Mouse (Mus musculus) E14TG2a.4 (cell line): ENCODE measurements at regions not wholly inside any gene's neighbourhood (a gene's known extent, or its start where the extent isn't known, plus 50 kb on each side); places are given as distances from the start of the nearest gene placed in this dataset.

ENCODE experiments used
- H3K27me3 ChIP-seq: 2 replicates; pipeline ENCODE4 v1.6.1; 2014; ENCODE audit warnings: low read length, control low read depth; ENCODE audit not compliant: insufficient read depth
- H3K36me3 ChIP-seq: 2 replicates; pipeline ENCODE4 v1.6.1; 2014; ENCODE audit warnings: low read length, control low read depth; ENCODE audit not compliant: insufficient read depth
- H3K4me1 ChIP-seq: replicated peaks from 2 replicates; pipeline ENCODE4 v1.6.1; 2014; ENCODE audit warnings: low read depth, low read length, control low read depth
- H3K4me3 ChIP-seq: replicated peaks from 2 replicates; pipeline ENCODE4 v1.5.1; 2014; ENCODE audit warnings: mild to moderate bottlenecking, low read length
- H3K9me3 ChIP-seq: 2 replicates; pipeline ENCODE4 v1.6.1; 2014; ENCODE audit warnings: low read length, control low read depth
- CTCF ChIP-seq: conservative IDR thresholded peaks from 2 replicates; pipeline ENCODE4 v1.5.1; 2014; ENCODE audit warnings: low read length
- NANOG ChIP-seq: IDR thresholded peaks from 2 replicates; pipeline ENCODE4 v1.6.1; 2014; ENCODE audit warnings: borderline replicate concordance, low read length, mixed read lengths
- POU5F1 ChIP-seq: IDR thresholded peaks from 2 replicates; pipeline ENCODE4 v1.6.1; 2014; ENCODE audit warnings: low read length, borderline replicate concordance

GRCm38 (mm10) chr13:53996867-53997266 is 58.6 kb downstream of the Drd1 start:
- Histone ChIP-seq H3K27me3 (no peaks in the 10 kb centered on the region), H3K36me3 (no peaks in the 10 kb centered on the region), H3K4me1 (no peaks in the 10 kb centered on the region), H3K4me3 (no peak overlapping the region), H3K9me3 (no peaks in the 10 kb centered on the region)
- TF ChIP-seq NANOG (no peak), POU5F1 (no peak), CTCF (no peak)

GRCm38 (mm10) chr13:53992863-53993451 is 62.5 kb downstream of the Drd1 start:
- H3K4me1 ChIP-seq = no peaks in the 10 kb centered on the region
- TF ChIP-seq NANOG = no peak
- no peak for TF ChIP-seq POU5F1
- H3K4me3 ChIP-seq = no peak overlapping the region

GRCm38 (mm10) chr13:53979226-53979625 is 76.3 kb downstream of the Drd1 start:
- no peaks in the 10 kb centered on the region for H3K9me3 ChIP-seq
- H3K27me3 ChIP-seq = no peaks in the 10 kb centered on the region
- H3K36me3 ChIP-seq = no peaks in the 10 kb centered on the region
- H3K4me1 ChIP-seq = no peaks in the 10 kb centered on the region
- TF ChIP-seq CTCF (no peak), POU5F1 (no peak), NANOG (no peak)
- H3K4me3 ChIP-seq = no peak overlapping the region

More at GRCm38 (mm10) chr13:53992863-53993451, 62.5 kb downstream of the Drd1 start:
- Histone ChIP-seq H3K36me3 (no peaks in the 10 kb centered on the region), H3K27me3 (no peaks in the 10 kb centered on the region), H3K9me3 (no peaks in the 10 kb centered on the region)

GRCm38 (mm10) chr13:53969421-53969820 is 86.1 kb downstream of the Drd1 start:
- no peak overlapping the region for H3K4me3 ChIP-seq
- peaks cover 83% of the 10 kb centered on the region for H3K9me3 ChIP-seq
- H3K27me3 ChIP-seq = no peaks in the 10 kb centered on the region
- TF ChIP-seq CTCF = no peak
- TF ChIP-seq POU5F1 = no peak
- TF ChIP-seq NANOG = no peak
- H3K36me3 ChIP-seq = no peaks in the 10 kb centered on the region
- no peaks in the 10 kb centered on the region for H3K4me1 ChIP-seq

GRCm38 (mm10) chr13:53956167-53956566 is 99.3 kb downstream of the Drd1 start:
- Histone ChIP-seq H3K36me3 (no peaks in the 10 kb centered on the region), H3K9me3 (no peaks in the 10 kb centered on the region), H3K4me3 (no peak overlapping the region), H3K27me3 (no peaks in the 10 kb centered on the region), H3K4me1 (no peaks in the 10 kb centered on the region)
- TF ChIP-seq CTCF = no peak

- Histone ChIP-seq H3K4me3 (no peak overlapping the region), H3K27me3 (no peaks in the 10 kb centered on the region), H3K4me1 (no peaks in the 10 kb centered on the region), H3K9me3 (peaks cover 5% of the 10 kb centered on the region; the same call in 1 of the 2 replicates), H3K36me3 (no peaks in the 10 kb centered on the region)
- TF ChIP-seq POU5F1 (no peak), NANOG (no peak), CTCF (no peak)
Observed at GRCm38 (mm10) chr13:53948056-53948455, 107.4 kb downstream of the Drd1 start.

- no peaks in the 10 kb centered on the region for H3K4me1 ChIP-seq
- no peak overlapping the region for H3K4me3 ChIP-seq
- no peaks in the 10 kb centered on the region for H3K36me3 ChIP-seq
- TF ChIP-seq POU5F1 (no peak), NANOG (no peak), CTCF (no peak)
- H3K27me3 ChIP-seq = no peaks in the 10 kb centered on the region
- H3K9me3 ChIP-seq = peaks cover 5% of the 10 kb centered on the region; the same call in 1 of the 2 replicates
Observed at GRCm38 (mm10) chr13:53945681-53946080, 109.8 kb downstream of the Drd1 start.

- TF ChIP-seq POU5F1 (no peak), NANOG (no peak), CTCF (no peak)
- Histone ChIP-seq H3K4me1 (no peaks in the 10 kb centered on the region), H3K4me3 (no peak overlapping the region), H3K27me3 (no peaks in the 10 kb centered on the region), H3K36me3 (no peaks in the 10 kb centered on the region), H3K9me3 (peaks cover 5% of the 10 kb centered on the region; the same call in 1 of the 2 replicates)
Observed at GRCm38 (mm10) chr13:53941005-53941747, 114.3 kb downstream of the Drd1 start.
